Mouse (Mus musculus) erythroblast, embryonic 14.5 days (primary cell): ENCODE data around the gene Tnfsfm13.
"Not testable (repeated sequence)": the region's sequence is repeated elsewhere in the genome, so short reads cannot be mapped to it uniquely, and the experiment has no call there.

Experiments used
- GATA1 ChIP-seq: IDR thresholded peaks from 2 replicates; pipeline ENCODE4 v1.6.1; 2012; ENCODE audit warnings: low read length, inconsistent platforms, mixed read lengths
- TAL1 ChIP-seq: IDR thresholded peaks from 3 replicates; pipeline ENCODE4 v1.6.1; 2012; ENCODE audit warnings: low read length, inconsistent platforms, mixed read lengths

DNA sequence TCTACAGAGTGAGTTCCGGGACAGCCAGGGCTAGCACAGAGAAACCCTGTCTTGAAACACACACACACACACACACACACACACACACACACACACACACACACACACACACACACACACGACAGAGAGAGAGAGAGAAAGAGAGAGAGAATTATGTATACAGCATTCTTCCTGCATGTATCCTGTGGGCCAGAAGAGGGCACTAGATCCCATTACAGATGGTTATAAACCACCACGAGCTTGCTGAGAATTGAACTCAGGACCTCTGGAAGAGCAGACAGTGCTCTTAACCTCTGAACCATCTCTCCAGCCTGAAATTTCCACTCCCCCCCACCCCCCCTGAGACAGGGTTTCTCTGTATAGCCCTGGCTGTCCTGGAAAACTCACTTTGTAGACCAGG, 35.5 kb upstream of the Tnfsfm13 start:
- not testable (repeated sequence) for TF ChIP-seq GATA1, TAL1
